Mouse (Mus musculus) T-helper 17 cell (primary cell): ENCODE data around the gene Klri1.
"Not testable (repeated sequence)": the region's sequence is repeated elsewhere in the genome, so short reads cannot be mapped to it uniquely, and the experiment has no call there.

Source experiments
- in situ Hi-C, 2 experiments: fragments of 300-600 bp; cut with MboI, MseI; formaldehyde crosslinking; loops; 1 replicate in 1 of 2; 2 replicates in 1 of 2; pipeline ENCODE4 v1.15.1; 2025; ENCODE audit warnings: high pct_unique_total_duplicates in 2 of 2

The Klri1 gene

GRCm38 (mm10) chr6:129717032-129717431 lies at the start of gene Klri1:
Gene Klri1 (minus strand): TSS chr6:129717132.
- in situ Hi-C loops, result no loop called here

- in situ Hi-C loops, result loop anchor here (5.0 to 10.0 kb wide), 2 partner anchors 160 to 443 kb away; no protein-coding TSS in a partner anchor
Observed at GRCm38 (mm10) chr6:129747654-129748032, 30.7 kb upstream of the Klri1 start.

GRCm38 (mm10) chr6:129747016-129747653 lies 30.2 kb upstream of the Klri1 start:
- in situ Hi-C loops, result loop anchor here (5.0 to 10.0 kb wide), 2 partner anchors 160 to 442 kb away; no protein-coding TSS in a partner anchor

- in situ Hi-C loops, result loop anchor here (5.0 to 10.0 kb wide), 2 partner anchors 159 to 441 kb away; no protein-coding TSS in a partner anchor
Observed at GRCm38 (mm10) chr6:129746151-129746550, 29.2 kb upstream of the Klri1 start.

DNA sequence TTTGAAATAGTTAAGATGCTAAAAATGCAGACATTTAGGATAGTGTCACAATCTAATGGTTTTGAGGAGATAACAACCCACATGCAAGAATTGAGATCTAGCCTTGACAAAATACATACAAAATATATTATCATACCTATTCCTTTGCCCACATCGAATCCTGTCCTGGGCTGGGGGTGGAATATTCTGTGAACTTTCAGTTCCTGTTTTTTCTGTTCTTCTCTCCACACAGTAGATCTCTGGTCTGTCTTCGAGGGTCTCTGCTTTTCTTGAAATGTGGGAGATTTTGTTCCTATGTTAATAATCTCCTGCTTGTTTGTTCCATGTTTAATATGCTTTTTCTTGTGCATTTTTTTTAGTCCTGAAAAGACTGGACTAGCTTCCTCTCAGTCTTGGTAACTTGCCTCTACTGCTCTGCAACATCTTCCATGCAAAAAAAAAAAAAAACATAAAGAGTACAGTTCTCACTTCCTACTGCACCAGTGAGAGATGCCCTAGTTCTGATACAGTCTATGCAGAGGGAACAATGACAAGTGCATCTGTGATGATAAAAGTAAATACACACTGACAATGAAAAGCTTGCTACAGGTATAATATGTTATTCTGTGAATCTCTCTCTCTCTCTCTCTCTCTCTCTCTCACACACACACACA lies 23.3 kb upstream of the Klri1 start, which contains the start of gene Klri2:
Gene Klri2, minus strand, starts transcription at position 416 of the 653 bp plus-strand sequence.
- in situ Hi-C loops, result loop anchor here in 1 of 2 experiments (10.0 kb wide), 1 partner anchor 435 kb away; no protein-coding TSS in a partner anchor

DNA sequence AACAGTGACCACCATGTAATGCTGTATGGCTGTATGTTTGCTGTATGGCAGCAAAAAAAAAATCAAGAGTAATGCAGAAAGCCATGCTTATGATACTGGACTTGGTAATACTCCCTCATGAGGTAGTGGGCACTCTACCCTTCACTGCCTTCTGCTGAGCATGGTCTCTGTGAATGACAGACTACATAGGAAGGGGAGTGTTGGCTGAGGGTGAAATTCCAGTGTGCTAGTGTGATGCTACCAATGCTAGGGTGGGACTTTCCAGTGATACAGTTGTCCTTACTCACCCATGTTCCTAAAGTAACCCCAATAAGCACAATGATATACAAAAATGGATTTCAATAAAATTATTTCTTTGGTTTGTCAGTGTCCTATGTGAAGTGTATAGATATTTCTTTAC lies 19.5 kb upstream of the Klri1 start:
- in situ Hi-C loops, result loop anchor here in 1 of 2 experiments (5.0 kb wide), 1 partner anchor 49 kb away; no protein-coding TSS in a partner anchor

- in situ Hi-C loops, result no loop called here
Observed at GRCm38 (mm10) chr6:129727237-129727636, 10.3 kb upstream of the Klri1 start.

DNA sequence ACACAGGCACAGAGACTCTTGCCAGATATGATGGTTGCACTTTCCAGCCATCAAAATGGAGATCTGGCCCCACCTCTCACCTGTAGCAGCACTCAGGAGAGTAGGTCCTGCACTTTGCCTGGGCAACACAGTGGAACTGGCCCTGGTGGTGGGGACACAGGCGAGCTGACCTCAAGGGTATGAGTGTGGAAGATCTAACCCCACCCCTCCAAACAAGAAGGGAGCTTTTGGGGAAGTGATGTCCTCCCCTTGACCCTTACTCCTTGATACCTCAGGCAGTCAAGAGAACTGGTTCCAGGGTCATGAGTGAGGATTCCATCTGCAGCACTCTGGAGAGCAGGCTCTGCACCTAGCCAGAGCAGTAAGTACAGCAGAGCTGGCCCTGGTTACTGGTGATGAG lies 4.5 kb upstream of the Klri1 start:
- in situ Hi-C loops, result no loop called here

GRCm38 (mm10) chr6:129720487-129720886 lies 3.6 kb upstream of the Klri1 start:
- in situ Hi-C loops, result no loop called here

DNA sequence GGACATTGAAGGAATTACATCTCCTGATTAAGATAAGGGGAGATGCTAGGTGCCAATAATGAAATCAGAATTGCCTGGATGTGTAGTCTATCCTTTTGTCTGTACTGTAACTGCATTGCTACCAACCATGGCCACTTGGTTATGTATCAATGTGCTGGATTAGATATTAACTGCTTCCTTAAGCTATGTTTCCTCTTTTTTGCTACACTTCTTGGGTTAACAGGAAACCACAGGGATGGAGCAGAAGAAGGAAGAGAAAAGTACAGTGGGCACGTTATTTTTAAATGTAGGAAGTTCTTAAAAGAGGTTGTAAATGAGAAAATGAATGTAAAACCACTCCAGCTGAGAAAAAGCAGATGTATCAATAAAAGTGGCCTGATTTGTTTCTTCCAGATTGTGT lies 3.4 kb downstream of the Klri1 start:
- in situ Hi-C loops, result no loop called here

GRCm38 (mm10) chr6:129691436-129691835 lies 25.5 kb downstream of the Klri1 start:
- in situ Hi-C loops, result not testable (repeated sequence)

GRCm38 (mm10) chr6:129680379-129680778 lies 36.6 kb downstream of the Klri1 start:
- in situ Hi-C loops, result loop anchor here (5.0 to 10.0 kb wide), 2 partner anchors 103 to 376 kb away; partner anchors contain the start of gene Klre1 (in 1 of the 2)

DNA sequence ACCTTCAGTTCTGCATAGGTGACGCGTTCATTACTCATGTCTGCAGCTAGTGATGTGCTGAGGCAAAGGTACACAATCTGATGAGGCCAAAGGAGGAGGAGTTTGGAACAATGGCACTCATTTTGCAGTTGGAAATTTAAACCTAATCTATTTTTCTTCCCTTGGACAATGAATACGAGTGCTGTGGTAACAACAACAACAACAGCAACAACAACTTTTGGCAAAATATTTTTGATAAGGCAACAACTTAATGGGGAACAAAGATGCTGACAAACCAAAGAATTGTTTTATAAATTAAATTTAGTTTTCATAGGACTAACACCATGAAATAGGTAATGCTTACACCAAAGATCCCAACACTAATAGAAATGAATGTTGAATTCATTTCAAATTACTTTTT lies 38.1 kb downstream of the Klri1 start, which contains the start of gene Klrc1:
Gene Klrc1, minus strand, starts transcription at position 101 of the 400 bp plus-strand sequence.
- in situ Hi-C loops, result no loop called here

DNA sequence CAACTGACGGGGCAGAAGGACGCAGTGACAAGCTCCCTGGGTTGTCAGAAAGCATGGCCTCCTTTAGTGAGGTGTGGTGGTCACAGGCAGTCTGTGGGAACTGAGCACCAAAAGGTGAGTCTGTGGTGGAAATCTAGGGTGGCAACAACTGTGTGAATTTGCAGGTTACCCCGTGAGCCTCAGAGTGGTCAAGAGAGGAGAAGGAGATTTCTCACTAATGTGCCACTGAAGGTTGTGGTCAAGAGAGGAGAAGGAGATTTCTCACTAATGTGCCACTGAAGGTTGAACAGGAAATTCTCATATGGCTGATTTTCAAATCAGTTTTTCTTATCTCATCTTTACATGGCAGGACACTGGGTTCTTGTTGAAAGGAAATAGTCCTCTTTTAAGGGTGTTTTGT lies 55.6 kb downstream of the Klri1 start:
- in situ Hi-C loops, result not testable (repeated sequence)

DNA sequence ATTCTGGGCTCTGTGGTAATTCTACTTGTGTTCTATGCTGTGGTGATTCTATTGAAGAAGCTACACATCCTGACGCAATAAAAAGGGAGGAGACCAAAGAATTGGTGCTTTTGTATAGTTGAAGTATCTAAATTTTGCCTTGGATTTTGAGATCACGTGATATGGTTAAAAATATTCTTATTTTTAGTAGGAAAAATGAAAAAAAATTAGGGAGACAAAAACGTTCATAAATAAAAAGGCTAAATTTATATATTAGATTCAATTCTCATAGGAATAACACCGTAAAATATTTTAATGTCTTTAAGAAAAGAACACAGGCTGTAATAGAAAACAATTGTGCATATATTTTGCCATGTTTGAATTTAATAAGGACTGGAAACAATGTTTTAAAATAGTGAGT lies 56.3 kb downstream of the Klri1 start, which contains the start of gene Klrc2:
Gene Klrc2, minus strand, starts transcription at position 101 of the 400 bp plus-strand sequence.
- in situ Hi-C loops, result not testable (repeated sequence)
